Mouse (Mus musculus): ENCODE results near the gene Skap1. TPM values are rescaled to one million over a fixed set of nuclear protein-coding genes. Genes with fewer than 3 reads are reported as not detected.

Gene Skap1
- polyA plus RNA-seq (2014; fragmentation: Nextera tagmentation; extraction: Ambion mirVana) = 13.8 and 15.2 TPM in 2 replicates

DNA sequence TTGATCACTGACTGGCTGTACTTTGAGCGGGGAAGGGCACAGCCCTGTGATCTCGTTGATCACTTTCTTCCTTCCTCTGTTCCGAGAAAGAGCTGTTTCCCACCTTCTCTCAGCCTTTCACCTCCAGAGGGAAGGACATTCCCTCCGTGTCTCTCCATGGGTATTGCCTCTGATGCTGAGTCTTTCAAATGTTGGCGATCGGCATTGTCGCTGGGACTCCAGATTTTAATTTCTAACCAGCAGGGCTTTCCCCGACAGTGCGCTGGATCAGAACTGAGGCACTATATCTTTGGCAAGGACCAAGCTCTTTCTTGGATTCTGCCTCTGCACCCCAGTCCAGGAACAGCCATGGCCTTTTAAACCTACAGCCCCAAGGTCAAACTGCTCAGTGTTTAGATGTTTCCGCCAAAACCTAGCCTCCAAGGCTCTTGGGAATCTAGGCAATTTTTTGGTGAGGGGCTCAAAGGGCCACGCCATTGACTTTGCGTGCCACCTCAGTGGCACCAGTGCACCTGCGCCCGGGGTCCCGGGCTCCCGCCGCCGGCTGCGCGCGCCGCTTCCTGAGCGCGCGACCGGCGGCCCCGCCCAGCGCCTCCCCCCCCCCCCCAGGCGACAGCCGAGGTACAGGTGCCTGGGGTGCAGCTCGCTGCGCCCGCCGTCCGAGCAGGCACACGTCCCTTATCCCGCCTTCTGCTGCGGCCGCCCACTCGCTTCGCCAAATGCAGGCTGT lies at the start of gene Skap1:
Skap1 (plus strand) TSS at position 608 of the 730 bp plus-strand sequence.
- Histone ChIP-seq H3K27ac (ENCODE audit: low read depth, low read length) (no peak within 1 kb of the TSS), H3K4me1 (ENCODE audit: control insufficient read depth, insufficient read depth, low read length) (peaks cover 15% of the 10 kb centered on the region), H3K9me3 (ENCODE audit: control insufficient read depth, low read length) (no peaks in the 10 kb centered on the region), H3K27me3 (ENCODE audit: control insufficient read depth, insufficient read depth, low read length) (peaks cover 13% of the 10 kb centered on the region; the same call in 1 of the 2 replicates), H3K4me3 (ENCODE audit: low read length) (peak within 1 kb of the TSS; percentile 38), H3K36me3 (ENCODE audit: control insufficient read depth, insufficient read depth, low read length) (no peaks in the 10 kb centered on the region), H3K9ac (ENCODE audit: low read depth, low read length) (peak within 1 kb of the TSS; percentile 50; the same call in 1 of the 2 replicates), H3K4me2 (replicated peaks; ENCODE audit: low read depth, low read length) (peak within 1 kb of the TSS; percentile 70)
- 0 out of 2 replicates have a peak, but pooled peaks have one; percentile 11 for ATAC-seq (ENCODE audit: low FRiP score, low TSS enrichment)
- 7% methylated on average over 35 of the region's 42 CpGs for WGBS

DNA sequence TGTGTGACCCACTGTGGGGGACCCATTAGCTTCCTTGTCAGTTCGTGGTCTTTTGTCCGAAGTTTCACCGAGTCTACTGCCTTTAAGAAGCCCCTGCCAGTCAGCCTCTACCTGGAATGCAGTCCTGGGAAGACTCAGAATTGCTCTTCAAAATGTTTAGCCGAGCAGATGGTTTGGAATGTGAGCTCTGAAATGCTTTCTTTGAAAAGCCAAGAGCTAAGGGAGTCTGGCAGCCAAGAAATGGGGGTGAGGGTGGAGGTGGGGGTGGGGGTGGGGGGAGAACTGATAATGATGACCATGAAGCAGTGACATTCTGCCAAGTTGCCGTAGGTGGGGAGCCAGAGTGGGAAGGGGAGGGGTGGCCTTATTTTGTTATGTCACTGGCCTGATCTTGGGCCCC lies 43.3 kb upstream of the Skap1 start:
- no peak overlapping the region; the same call in 1 of the 2 replicates for H3K4me2 ChIP-seq (replicated peaks; ENCODE audit: low read depth, low read length)
- ATAC-seq (ENCODE audit: low FRiP score, low TSS enrichment) = no peak; the same call in 1 of the 2 replicates
- H3K36me3 ChIP-seq (ENCODE audit: control insufficient read depth, insufficient read depth, low read length) = no peaks in the 10 kb centered on the region
- peaks cover 14% of the 10 kb centered on the region for H3K4me1 ChIP-seq (ENCODE audit: control insufficient read depth, insufficient read depth, low read length)
- no peak overlapping the region for H3K4me3 ChIP-seq (ENCODE audit: low read length)
- 24% methylated on average over 5 of the region's 5 CpGs for WGBS
- H3K9ac ChIP-seq (ENCODE audit: low read depth, low read length) = no peak overlapping the region; the same call in 1 of the 2 replicates
- H3K27me3 ChIP-seq (ENCODE audit: control insufficient read depth, insufficient read depth, low read length) = no peaks in the 10 kb centered on the region
- no peaks in the 10 kb centered on the region for H3K9me3 ChIP-seq (ENCODE audit: control insufficient read depth, low read length)
- peak overlapping the region; percentile 76 for H3K27ac ChIP-seq (ENCODE audit: low read depth, low read length)

DNA sequence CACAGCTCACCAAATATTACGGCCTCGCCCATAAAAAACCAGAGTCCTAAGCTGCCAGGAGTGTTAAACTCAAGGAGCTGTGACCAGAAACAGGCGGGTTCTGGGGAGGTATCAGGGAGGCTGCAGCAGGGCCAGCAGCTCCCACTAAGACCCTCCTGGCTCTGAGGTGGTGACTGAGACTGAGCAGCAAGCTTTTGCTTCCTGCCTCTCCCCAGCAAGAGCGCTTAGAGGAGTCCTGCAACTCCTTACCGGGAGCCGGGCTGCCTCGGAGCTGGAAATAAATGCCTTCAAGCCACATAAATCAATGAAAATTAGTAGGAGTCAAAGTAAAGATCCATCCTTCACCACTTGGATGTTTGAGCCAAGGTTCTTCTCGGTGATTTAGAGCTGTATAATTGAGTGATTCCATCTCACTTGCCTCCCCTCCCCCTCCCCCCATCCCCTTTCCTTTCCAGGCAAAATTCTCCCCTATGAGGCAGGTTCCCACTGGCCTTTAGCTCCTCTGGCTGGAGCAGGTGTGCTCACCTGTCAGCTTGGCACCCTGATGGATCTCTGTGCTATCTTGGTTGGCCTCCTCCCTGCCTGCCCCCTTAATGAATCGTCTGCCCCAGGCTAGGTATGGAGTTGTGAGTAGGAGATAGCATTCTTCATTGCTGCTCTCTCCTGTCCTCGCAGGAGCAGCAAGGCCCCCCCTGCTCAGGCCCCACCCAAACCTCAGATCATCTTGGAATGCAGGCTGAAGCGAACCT lies 42.7 kb upstream of the Skap1 start:
- Histone ChIP-seq H3K4me1 (ENCODE audit: control insufficient read depth, insufficient read depth, low read length) (peaks cover 14% of the 10 kb centered on the region), H3K9ac (ENCODE audit: low read depth, low read length) (0 out of 2 replicates have a peak overlapping the region, but pooled peaks have one; percentile 24), H3K27me3 (ENCODE audit: control insufficient read depth, insufficient read depth, low read length) (no peaks in the 10 kb centered on the region), H3K27ac (ENCODE audit: low read depth, low read length) (peak overlapping the region; percentile 77), H3K36me3 (ENCODE audit: control insufficient read depth, insufficient read depth, low read length) (no peaks in the 10 kb centered on the region), H3K9me3 (ENCODE audit: control insufficient read depth, low read length) (no peaks in the 10 kb centered on the region), H3K4me2 (replicated peaks; ENCODE audit: low read depth, low read length) (peak overlapping the region; percentile 10; the same call in 1 of the 2 replicates), H3K4me3 (ENCODE audit: low read length) (no peak overlapping the region)
- ATAC-seq (ENCODE audit: low FRiP score, low TSS enrichment) = peak; percentile 94
- WGBS = 9% methylated on average over 11 of the region's 11 CpGs

DNA sequence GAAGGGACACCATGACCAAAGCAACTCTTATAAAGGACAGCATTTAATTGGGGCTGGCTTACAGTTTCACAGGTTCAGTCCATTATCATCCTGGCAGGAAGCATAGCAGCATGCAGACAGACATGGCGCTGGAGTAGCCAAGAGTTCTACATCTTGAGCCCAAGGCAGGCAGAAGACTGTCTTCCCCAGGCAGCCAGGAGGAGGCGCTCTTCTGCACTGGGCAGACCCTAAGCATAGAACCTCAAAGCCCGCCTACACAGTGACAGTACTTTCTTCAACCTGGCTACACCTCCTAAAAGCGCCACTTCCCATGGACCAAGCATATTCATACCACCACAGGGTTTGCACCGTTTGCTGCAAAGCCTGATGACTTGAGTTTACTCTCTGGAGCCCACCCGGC lies 39.2 kb upstream of the Skap1 start:
- Histone ChIP-seq H3K9ac (ENCODE audit: low read depth, low read length) (no peak overlapping the region), H3K27ac (ENCODE audit: low read depth, low read length) (no peak overlapping the region), H3K4me2 (replicated peaks; ENCODE audit: low read depth, low read length) (no peak overlapping the region), H3K36me3 (ENCODE audit: control insufficient read depth, insufficient read depth, low read length) (no peaks in the 10 kb centered on the region), H3K9me3 (ENCODE audit: control insufficient read depth, low read length) (no peaks in the 10 kb centered on the region), H3K27me3 (ENCODE audit: control insufficient read depth, insufficient read depth, low read length) (no peaks in the 10 kb centered on the region), H3K4me1 (ENCODE audit: control insufficient read depth, insufficient read depth, low read length) (peaks cover 14% of the 10 kb centered on the region), H3K4me3 (ENCODE audit: low read length) (no peak overlapping the region)
- no peak for ATAC-seq (ENCODE audit: low FRiP score, low TSS enrichment)
- WGBS = 91% methylated on average over 6 of the region's 6 CpGs

DNA sequence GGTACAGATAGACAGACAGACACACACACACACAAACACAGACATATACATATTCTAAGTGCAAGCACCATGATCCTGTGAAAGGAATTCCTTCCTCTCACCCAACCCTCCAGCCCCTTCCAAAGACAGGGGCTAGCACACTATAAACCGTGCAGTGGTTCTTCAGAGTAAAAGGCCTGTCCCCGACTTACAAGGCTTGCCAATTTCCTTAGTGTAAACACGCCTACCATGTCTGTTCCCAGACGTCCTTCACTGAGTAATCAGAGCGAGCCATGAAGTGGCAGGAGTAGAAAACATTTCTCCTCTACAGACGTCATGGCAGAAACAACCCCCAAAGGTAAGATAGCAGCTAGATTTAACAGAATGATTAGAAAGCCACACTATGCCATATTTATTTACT lies 38.2 kb upstream of the Skap1 start:
- no peaks in the 10 kb centered on the region for H3K27me3 ChIP-seq (ENCODE audit: control insufficient read depth, insufficient read depth, low read length)
- H3K4me2 ChIP-seq (replicated peaks; ENCODE audit: low read depth, low read length) = no peak overlapping the region
- peaks cover 7% of the 10 kb centered on the region for H3K4me1 ChIP-seq (ENCODE audit: control insufficient read depth, insufficient read depth, low read length)
- H3K9ac ChIP-seq (ENCODE audit: low read depth, low read length) = no peak overlapping the region
- H3K27ac ChIP-seq (ENCODE audit: low read depth, low read length) = no peak overlapping the region
- no peaks in the 10 kb centered on the region for H3K36me3 ChIP-seq (ENCODE audit: control insufficient read depth, insufficient read depth, low read length)
- no peak for ATAC-seq (ENCODE audit: low FRiP score, low TSS enrichment)
- no peaks in the 10 kb centered on the region for H3K9me3 ChIP-seq (ENCODE audit: control insufficient read depth, low read length)
- H3K4me3 ChIP-seq (ENCODE audit: low read length) = no peak overlapping the region
- WGBS = 63% methylated on average over 6 of the region's 6 CpGs

DNA sequence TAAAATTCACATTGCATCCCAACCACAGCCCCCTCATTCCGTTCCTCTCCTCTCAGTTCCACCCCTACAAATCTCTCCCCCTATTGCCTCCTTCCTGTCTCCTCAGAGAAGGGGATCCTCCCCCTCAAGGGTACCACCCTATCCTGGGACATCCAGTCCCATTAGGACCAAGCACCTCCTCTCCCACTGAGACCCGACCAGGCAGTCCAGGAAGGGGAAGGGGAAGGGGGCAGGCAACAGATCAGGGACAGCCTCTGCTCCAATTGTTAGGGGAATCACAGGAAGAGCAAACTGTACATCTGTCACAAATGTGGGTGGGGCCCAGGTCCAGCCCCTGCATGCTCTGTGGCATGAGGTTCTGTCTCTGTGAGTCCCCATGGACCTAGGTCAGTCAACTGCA lies 37.6 kb upstream of the Skap1 start:
- H3K9ac ChIP-seq (ENCODE audit: low read depth, low read length) = no peak overlapping the region
- peaks cover 9% of the 10 kb centered on the region for H3K4me1 ChIP-seq (ENCODE audit: control insufficient read depth, insufficient read depth, low read length)
- no peak overlapping the region for H3K4me2 ChIP-seq (replicated peaks; ENCODE audit: low read depth, low read length)
- 29% methylated on average over 2 of the region's 2 CpGs for WGBS
- H3K9me3 ChIP-seq (ENCODE audit: control insufficient read depth, low read length) = no peaks in the 10 kb centered on the region
- H3K27ac ChIP-seq (ENCODE audit: low read depth, low read length) = no peak overlapping the region
- no peak overlapping the region for H3K4me3 ChIP-seq (ENCODE audit: low read length)
- 0 out of 2 replicates have a peak, but pooled peaks have one; percentile 48 for ATAC-seq (ENCODE audit: low FRiP score, low TSS enrichment)
- no peaks in the 10 kb centered on the region for H3K36me3 ChIP-seq (ENCODE audit: control insufficient read depth, insufficient read depth, low read length)
- H3K27me3 ChIP-seq (ENCODE audit: control insufficient read depth, insufficient read depth, low read length) = no peaks in the 10 kb centered on the region

DNA sequence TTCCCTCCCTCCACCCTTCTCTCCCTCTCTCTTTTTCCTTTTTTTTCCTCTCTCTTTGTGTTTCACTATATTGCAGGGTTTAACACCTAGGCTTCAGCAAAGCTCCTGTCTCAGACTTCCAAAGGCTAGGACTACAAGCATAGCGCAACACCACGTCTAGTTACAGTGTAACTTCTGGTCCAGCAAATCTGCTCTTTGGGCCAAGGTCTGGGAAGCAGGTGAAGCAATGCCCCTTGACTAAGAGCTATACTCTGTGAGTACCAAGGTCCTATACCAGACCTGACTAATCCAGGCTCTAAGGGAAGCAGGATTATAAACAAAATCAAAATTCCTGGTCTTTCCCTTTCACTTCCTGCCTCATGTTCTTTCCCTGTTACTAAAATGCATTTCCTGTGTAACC lies 35.3 kb upstream of the Skap1 start:
- H3K4me1 ChIP-seq (ENCODE audit: control insufficient read depth, insufficient read depth, low read length) = peaks cover 7% of the 10 kb centered on the region
- no peaks in the 10 kb centered on the region for H3K27me3 ChIP-seq (ENCODE audit: control insufficient read depth, insufficient read depth, low read length)
- H3K4me2 ChIP-seq (replicated peaks; ENCODE audit: low read depth, low read length) = no peak overlapping the region
- H3K9me3 ChIP-seq (ENCODE audit: control insufficient read depth, low read length) = no peaks in the 10 kb centered on the region
- no peak overlapping the region for H3K4me3 ChIP-seq (ENCODE audit: low read length)
- no peaks in the 10 kb centered on the region for H3K36me3 ChIP-seq (ENCODE audit: control insufficient read depth, insufficient read depth, low read length)
- no peak overlapping the region for H3K9ac ChIP-seq (ENCODE audit: low read depth, low read length)
- ATAC-seq (ENCODE audit: low FRiP score, low TSS enrichment) = no peak
- no peak overlapping the region for H3K27ac ChIP-seq (ENCODE audit: low read depth, low read length)
- 69% methylated on average over 2 of the region's 2 CpGs for WGBS

DNA sequence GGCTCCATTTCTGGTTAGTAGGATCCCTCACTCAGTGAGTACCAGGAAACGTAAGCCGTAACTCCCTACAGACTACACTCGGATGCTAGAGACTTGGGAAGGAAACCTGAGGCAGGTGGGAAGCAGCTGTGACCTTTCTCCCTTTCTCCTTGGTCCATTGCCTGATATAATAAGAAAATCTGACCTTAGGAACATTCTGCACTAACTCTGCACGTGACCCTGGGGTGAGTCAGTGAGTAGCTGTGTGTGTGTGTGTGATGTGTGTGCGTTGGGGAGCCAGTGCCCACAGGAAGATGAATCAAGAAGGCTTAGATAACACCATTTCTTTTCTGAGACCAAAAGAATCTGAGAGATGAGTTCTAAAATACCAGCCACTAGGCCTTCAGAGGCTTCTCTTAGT lies 34.5 kb upstream of the Skap1 start:
- Histone ChIP-seq H3K4me3 (ENCODE audit: low read length) (no peak overlapping the region), H3K27me3 (ENCODE audit: control insufficient read depth, insufficient read depth, low read length) (no peaks in the 10 kb centered on the region)
- no peak for ATAC-seq (ENCODE audit: low FRiP score, low TSS enrichment)

DNA sequence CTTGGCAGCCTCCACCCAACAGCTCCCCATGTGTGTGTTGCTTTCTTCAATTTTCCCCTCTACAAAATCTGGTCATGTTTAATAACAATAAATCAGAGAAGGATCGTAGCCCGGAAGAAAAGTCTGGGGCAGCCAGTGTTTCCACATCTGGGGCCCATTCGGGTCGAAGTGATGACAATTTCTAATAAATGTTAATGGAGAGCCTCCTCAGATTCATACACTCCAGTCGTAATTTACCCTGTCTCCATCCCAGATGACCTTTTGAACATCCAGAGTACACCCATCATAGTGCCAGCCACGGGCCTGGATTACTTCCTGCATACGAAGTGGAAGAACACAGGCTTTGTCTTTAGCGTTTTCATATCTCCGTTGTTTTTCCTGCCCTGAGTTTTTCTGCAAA lies 32.5 kb upstream of the Skap1 start:
- Histone ChIP-seq H3K4me1 (ENCODE audit: control insufficient read depth, insufficient read depth, low read length) (peaks cover 7% of the 10 kb centered on the region), H3K9me3 (ENCODE audit: control insufficient read depth, low read length) (no peaks in the 10 kb centered on the region), H3K4me3 (ENCODE audit: low read length) (no peak overlapping the region), H3K9ac (ENCODE audit: low read depth, low read length) (no peak overlapping the region), H3K4me2 (replicated peaks; ENCODE audit: low read depth, low read length) (no peak overlapping the region), H3K36me3 (ENCODE audit: control insufficient read depth, insufficient read depth, low read length) (no peaks in the 10 kb centered on the region), H3K27ac (ENCODE audit: low read depth, low read length) (no peak overlapping the region; the same call in 1 of the 2 replicates), H3K27me3 (ENCODE audit: control insufficient read depth, insufficient read depth, low read length) (0 out of 2 replicates have a peak, but pooled peaks cover 1% of the 10 kb centered on the region)
- ATAC-seq (ENCODE audit: low FRiP score, low TSS enrichment) = no peak
- 21% methylated on average over 9 of the region's 9 CpGs for WGBS

More for the DNA sequence above, 34.5 kb upstream of the Skap1 start:
- Histone ChIP-seq H3K4me2 (replicated peaks; ENCODE audit: low read depth, low read length) (no peak overlapping the region), H3K4me1 (ENCODE audit: control insufficient read depth, insufficient read depth, low read length) (peaks cover 7% of the 10 kb centered on the region), H3K27ac (ENCODE audit: low read depth, low read length) (no peak overlapping the region), H3K9ac (ENCODE audit: low read depth, low read length) (no peak overlapping the region), H3K36me3 (ENCODE audit: control insufficient read depth, insufficient read depth, low read length) (no peaks in the 10 kb centered on the region), H3K9me3 (ENCODE audit: control insufficient read depth, low read length) (no peaks in the 10 kb centered on the region)
- WGBS = 31% methylated on average over 5 of the region's 5 CpGs
